Mouse (Mus musculus) NIH3T3 (cell line): ENCODE results near the gene Pnpla5.
"Not testable (repeated sequence)": the region's sequence is repeated elsewhere in the genome, so short reads cannot be mapped to it uniquely, and the experiment has no call there.

Experiments
- DNase-seq: peaks from one replicate; pipeline ENCODE4 v3.0.0-alpha.2; 2012; ENCODE audit warnings: low read depth

The Pnpla5 gene

DNA sequence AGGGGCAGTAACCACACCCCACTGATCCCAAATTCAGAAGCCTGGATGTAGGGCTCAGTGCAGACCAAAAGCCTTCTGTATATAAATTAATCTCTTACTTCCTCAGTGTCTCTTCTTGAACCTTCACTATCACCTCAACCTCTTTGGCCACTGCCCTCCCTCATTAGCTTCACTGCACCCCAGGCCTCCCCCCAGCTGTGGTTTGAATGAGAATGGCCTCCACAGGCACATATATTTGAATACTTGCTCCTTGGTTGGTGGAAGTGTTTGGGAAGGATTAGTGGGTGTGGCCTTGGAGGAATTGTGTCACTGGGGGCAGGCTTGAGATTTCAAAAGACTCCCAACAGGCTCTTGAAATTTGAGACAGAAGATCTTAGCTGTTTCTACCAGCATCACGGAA is 6.5 kb downstream of the Pnpla5 start:
- no peak for DNase-seq

DNA sequence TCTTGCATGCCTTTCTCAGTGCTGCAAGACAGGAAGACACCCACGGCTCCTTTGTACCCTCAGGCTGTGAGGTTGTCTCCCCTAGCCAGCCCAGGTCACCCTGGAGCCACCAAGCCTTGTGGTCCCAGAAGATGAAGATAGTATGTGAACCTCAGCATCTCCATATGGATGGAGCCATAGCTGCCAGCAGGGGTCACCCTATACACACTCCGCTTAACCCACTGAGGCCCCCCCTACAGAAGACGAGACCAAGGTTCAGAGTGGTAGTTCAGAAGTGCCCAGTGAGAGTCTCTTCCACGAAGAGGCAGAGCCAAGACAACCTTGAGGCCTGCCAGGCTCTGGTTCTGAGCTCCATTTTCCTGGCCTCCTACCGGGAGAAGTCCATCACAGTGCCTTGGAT is 7.2 kb downstream of the Pnpla5 start:
- peak; percentile 22 for DNase-seq

DNA sequence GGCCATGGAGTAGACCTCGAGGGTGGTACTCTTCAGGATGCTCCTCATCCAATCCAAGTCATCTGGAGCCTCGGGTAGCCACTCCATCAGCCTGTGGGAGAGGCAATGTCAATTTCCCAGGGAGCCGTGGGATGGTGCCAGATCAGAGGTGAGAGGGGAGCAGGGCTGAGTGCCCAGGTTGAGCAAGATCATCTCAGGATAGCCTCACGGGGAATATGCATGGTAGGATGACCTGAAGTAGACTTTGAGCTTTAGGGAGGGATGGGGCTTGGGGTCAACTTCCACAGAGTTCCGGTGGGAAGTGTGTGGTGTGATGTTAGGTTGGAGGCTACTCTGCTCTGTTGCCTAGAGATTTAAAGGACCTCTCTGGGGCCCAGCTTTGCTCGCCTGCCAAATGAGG is 9.1 kb downstream of the Pnpla5 start:
- no peak for DNase-seq

- peak; percentile 54 for DNase-seq
These were observed 14.1 kb downstream of the Pnpla5 start for GRCm38 (mm10) chr15:84108899-84109298.

DNA sequence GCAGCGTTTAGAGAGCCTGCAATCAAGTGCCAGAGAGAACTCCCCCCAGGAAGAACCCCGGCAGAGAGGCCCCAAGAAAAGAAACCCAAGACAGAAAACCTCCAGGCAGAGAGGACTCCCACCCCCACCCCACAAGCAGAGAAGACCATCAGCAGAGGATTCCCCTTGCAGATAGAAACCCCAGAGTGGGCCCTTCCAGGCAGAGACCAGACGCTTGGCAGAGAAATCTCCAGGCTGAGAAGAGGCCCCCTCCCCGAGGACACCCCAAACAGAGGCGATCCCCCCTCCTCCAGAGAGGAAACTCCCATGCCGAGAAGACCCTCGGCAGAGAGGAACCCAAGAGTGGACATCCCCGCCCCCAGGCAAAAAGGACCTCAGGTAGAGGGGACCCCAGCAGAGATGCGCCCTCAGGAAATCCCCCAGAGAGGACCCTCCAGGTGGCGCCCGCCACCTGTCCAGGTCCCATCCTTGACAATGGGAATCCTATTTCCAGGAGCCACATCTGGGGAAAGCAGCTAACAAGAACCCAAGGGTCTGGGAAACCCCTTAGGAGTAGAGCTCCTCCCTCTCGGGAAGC is 17.0 kb downstream of the Pnpla5 start:
- DNase-seq = no peak

- no peak for DNase-seq
These were observed 17.7 kb downstream of the Pnpla5 start, which contains the start of gene Sult4a1 for GRCm38 (mm10) chr15:84105105-84105923. Gene Sult4a1 (minus strand): TSS chr15:84105754.

GRCm38 (mm10) chr15:84104626-84105025 is 18.3 kb downstream of the Pnpla5 start:
- DNase-seq = no peak

- not testable (repeated sequence) for DNase-seq
These were observed 25.4 kb downstream of the Pnpla5 start for GRCm38 (mm10) chr15:84097536-84097935.

DNA sequence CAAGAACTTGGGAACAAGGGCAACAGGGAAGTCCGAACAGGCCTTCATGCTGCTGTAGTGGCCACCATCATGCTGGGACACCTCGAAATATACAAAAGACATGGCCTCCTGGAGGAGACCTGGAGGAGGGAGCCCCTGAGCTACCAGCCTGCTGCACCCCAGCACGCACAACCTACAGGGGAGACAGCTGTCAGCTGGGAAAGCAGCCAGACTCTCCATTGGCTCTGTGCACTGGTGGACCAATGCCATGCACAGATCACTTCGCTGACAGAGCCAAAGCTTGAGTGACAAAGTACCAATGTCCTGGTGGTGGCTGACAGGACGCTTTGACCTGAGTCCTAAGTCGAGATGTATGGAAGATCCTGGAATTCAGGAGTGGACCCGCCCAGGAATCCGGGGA is 26.9 kb downstream of the Pnpla5 start:
- DNase-seq = no peak

GRCm38 (mm10) chr15:84094921-84095320 is 28.1 kb downstream of the Pnpla5 start:
- DNase-seq = no peak

DNA sequence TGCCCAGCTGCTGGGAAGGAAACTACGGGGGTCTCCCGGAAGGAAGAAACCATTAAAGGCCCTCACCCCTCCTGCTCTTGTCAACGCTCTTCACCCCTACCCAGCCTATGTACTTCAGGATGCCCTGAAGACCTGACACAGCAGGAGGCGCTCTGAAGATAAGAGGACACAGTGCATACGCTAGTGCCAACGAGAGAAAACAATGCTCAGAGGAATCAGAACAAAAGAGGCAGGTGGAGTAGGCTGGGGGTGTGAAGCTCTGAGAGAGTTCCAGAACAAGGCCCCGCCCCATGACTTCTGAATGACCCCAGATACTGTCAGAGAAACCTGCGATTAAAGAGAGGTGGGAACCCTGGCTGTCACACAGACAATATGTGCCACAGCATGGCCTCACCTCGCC is 36.2 kb downstream of the Pnpla5 start:
- no peak for DNase-seq

- peak; percentile 32 for DNase-seq
These were observed 36.6 kb downstream of the Pnpla5 start for GRCm38 (mm10) chr15:84086364-84086763.

GRCm38 (mm10) chr15:84080069-84080468 is 42.9 kb downstream of the Pnpla5 start:
- DNase-seq = no peak

DNA sequence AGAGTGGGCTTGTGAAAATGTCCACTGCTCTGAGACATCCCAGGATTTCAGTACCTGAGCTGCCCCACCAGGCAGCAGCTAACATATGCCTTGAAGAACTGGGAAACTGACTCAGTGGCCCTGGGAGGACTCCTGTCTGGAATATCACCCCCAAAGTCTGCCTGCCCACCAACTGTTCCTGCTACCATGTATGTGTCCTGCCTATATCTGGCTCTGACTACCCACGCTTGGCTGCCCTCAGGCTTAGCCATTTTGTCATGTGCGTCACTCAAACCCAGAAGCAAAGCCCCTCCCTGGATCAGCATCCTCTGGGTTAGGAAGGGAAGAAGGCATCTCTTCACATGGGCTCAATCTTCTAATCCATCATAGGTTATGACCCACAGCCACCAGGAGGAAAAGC is 43.5 kb downstream of the Pnpla5 start:
- DNase-seq = no peak

DNA sequence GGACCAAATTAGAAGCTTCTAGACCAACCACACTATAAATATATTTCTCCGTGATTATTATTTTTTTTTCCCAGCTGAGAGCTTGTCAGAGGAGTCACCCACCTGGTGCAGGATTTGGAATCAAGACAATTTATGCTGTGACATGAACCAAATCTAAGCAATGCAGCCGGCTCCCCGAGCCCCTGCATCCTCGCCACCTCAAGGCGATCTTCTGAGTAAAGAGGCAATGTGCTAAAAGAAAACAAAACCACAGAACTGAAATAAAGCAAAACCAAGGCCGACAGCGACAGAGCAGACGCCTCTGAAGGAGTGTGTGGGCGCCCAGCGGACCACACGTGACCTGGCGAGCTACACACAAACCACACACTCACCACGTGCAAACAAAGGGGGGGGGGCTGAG is 44.3 kb downstream of the Pnpla5 start:
- DNase-seq = no peak

DNA sequence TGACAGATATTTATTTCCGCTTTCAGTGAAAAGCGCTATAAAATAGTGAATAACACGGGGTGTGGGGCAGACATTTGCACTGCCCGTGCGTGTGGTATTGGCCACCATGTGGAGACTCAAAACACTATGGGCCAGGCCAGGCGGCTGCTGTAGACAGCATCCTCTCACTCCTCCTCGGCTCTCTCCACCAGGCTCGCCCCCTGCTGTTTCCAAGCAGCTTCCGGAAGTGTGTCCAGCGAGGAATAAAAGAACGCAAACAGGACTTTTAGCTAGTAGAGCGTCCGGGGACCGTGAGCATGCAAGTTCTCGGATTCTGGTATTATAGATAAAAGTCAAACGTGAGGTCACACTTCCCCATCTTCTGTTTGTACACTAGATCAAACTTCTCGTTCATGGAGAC is 45.8 kb downstream of the Pnpla5 start:
- DNase-seq = no peak

GRCm38 (mm10) chr15:84074705-84075185 is 48.2 kb downstream of the Pnpla5 start:
- no peak for DNase-seq

GRCm38 (mm10) chr15:84073911-84074704 is 48.9 kb downstream of the Pnpla5 start:
- peak; percentile 77 for DNase-seq

DNA sequence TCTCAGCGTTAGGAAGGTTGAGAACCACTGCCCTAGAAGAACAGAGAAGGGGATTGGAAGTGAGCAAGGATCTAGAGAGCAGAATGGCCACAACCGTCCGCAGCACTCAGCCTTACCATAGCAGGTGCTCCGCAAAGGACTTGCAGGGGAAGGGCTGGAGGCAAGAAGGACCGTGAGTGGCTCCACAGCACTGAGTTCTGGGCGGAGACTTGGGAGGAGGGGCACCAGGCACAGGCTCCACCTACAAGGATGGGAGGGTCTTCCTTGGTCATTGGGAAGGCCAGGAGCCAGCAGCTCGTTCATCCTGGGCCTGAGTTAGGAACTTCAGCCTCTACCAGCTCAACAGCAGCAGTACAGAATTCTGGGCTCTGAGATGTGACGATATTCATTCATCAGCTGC is 49.9 kb downstream of the Pnpla5 start:
- no peak for DNase-seq

GRCm38 (mm10) chr15:84072226-84072625 is 50.7 kb downstream of the Pnpla5 start:
- peak; percentile 55 for DNase-seq

- DNase-seq = no peak
These were observed 52.8 kb downstream of the Pnpla5 start for GRCm38 (mm10) chr15:84070116-84070676.

- no peak for DNase-seq
These were observed 53.4 kb downstream of the Pnpla5 start for GRCm38 (mm10) chr15:84069455-84070050.
